Mouse (Mus musculus): ENCODE results near the gene BC048562.

Gene BC048562

DNA sequence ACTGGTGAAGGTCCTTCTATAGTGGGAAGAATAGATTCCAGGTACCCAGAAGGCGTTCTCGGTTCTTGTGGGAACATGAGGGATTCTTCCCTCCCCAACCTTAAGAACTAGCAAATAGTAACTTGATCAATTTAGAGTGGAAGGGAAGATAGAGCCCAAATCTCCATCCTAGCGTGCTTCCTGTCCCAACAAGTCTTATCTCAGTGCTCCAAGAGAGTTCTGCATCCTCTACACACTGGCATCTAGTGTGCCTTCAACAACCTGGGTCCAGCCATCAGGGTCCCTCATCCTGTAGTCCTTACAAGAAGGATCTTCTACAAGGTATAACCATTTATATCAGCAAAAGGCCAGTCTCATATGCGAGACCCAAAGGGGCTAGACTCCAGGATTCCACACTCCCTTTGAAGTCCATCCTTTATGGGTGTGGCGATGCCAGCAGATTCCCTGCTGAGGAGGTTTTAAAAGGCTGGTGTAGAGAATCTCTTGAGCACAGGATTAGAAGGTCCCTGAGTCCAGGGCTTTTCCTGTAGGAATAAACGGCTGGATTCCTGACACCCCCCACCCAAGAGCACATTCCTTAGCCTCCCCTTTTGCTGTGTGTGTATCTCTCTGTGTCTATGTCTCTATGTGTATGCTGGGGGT lies 15.4 kb downstream of the BC048562 start:
- DNase-seq, result no peak

DNA sequence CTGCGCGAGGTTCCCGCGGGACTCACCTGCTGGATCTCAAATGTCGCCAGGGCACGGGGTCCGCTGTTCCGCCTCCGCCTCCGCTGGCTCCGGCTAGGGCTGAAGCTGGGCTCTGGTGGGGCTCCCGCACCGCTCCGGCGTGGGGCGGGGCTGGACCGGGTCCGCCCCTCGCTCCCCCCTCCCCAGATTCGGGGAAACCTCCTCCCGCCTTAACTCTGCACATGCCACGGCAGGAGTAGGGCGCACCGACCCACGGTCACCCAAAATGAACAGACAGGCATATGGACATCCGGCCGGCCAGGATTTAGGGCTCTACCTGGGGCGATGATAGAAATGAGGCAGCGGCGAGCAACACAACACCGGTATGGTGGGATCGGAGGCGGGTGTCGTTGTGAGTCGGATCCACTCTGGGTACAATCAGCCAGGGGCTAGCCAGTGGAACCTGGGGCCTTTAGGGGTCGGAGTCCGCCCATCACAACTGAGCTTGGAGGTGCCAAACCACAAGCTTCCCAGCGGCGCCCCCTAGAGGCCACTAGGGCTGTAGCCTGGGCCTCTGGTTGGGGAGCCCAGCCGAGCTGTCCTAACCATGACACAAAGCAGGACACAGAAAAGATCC lies 16.1 kb downstream of the BC048562 start:
- DNase-seq, result peak; percentile 89 to 91

DNA sequence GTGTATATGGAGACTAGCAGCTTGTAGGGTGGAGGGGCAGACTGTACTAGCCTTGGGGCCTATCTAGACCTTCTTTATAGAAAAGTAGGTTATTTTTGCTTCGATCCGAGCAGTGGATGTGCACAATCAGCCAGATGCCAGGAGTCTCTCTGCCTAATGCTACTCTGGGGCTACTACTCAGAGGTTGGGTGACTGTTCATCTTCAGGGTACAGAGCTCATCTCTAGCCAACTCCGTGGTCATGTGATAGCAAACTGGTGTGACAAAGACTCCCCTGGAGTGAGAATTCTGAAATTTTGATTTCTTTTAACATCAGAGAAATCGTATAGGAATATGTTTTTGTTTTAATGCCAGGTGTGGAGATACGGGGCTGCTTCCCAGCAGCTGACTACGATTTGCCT lies 16.6 kb downstream of the BC048562 start:
- DNase-seq, result no peak

GRCm38 (mm10) chr9:108453458-108453857 lies 17.2 kb downstream of the BC048562 start:
- no peak for DNase-seq

GRCm38 (mm10) chr9:108454429-108454828 lies 18.1 kb downstream of the BC048562 start:
- DNase-seq, result no peak

GRCm38 (mm10) chr9:108455747-108456571 lies 19.7 kb downstream of the BC048562 start:
- no peak for DNase-seq

GRCm38 (mm10) chr9:108456953-108457352 lies 20.7 kb downstream of the BC048562 start:
- DNase-seq, result no peak

DNA sequence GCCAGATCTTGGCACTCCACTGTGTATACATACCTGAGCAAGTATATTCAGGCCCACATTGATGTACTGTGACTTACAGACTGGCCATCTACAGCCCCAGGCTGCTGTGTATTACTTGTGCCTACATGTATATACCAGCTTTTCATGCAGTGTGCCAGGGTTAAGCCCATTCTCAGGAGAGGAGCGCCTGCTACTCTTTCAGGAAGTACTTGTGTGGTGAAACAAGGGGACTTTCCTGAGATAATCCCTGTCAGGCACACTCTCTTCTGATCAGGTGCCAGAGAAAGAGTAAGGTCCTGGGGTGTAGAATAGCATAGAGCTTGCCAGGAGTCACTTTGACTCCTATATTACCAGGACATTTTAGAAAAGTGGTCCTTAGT lies 23.6 kb downstream of the BC048562 start:
- DNase-seq, result no peak

- peak; percentile 89 to 94 for DNase-seq
These were observed 24.3 kb downstream of the BC048562 start, which contains the start of gene Ccdc71 for GRCm38 (mm10) chr9:108460319-108461178. TSS of gene Ccdc71 (plus strand) at chr9:108460527.

DNA sequence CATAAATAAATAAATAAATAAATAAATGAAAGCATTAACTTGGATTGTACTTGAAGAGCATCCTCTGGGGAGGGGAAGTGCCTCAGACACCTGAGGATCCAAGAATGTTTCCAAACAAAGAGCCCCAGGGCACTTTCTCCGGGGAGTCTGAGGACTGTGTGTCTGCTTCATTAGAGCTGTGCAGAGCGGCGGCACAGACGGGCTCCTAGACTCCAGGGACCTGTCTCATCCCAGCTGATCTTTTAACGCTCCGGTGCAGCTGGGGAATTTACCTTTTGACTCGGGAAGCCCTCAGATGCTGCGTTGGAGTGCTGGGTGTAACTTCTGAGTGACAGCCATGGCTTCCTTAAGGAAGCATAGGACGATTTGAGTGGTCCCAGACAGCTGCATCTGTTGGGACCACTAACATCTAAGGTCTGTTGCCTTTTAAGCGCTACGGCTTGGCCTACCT lies 24.9 kb downstream of the BC048562 start, which contains the start of gene Klhdc8b:
TSS of gene Klhdc8b (minus strand) at position 401 of the 451 bp plus-strand sequence.
- DNase-seq, result peak; percentile 38 to 71

DNA sequence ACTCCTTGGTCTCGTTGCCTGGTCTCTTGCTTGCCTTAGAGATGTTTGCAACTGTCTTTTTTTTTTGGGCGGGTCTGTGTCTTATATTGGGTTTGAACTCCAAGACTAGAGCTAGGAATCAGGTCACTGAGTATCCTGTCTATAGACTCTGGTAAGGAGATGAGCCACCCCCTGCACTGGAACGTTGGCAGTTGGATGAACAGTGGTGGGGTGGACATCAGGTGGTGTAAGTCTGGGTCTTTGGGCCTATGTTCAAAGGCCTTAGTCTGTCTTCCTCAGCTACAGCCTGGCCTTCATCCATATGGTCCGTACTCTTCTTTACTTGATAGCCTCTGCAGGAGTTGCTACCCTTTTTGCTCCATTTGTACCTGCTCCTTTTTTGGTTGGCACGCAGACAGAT lies 25.4 kb downstream of the BC048562 start:
- no peak for DNase-seq

DNA sequence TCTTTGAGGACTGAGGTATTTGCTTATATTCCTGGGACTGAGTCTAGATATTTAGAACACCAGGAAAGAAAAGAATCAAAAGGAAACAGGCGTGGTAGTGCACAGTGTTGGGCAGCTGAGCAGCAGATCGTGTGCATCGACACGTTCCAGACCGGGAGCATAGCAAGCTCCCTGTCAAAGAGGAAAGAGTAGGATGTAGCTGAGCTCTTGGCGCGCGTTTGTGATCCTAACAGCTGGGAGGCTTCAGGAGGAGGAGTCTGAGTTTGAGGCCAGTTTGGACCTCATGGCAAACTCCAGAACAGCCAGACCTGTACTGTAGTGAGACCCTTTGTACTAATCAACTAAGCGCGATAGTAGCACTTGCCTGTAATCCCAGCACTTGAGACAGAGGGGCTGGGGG lies 25.9 kb downstream of the BC048562 start:
- peak in 1 of 2 experiments; percentile 29 for DNase-seq

DNA sequence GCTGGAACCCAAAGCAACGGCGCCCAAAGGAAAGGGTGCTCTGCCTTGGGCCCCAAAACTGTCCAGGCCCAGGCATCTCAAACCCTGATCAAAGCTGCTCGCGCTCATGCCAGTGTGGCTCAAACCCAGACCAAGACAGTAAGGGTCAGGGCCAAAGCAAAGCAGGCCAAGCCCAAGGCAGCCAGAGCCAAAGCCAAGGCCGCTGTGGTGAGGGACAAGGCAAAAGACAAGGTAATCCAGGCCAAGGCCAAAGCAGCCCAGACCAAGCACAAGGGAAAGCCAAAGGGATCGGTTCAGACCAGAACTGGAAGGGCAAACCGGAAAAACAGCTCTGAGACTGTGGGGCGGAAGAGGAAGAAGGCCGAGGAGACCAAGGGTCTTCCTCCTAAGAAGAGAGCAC lies 27.4 kb downstream of the BC048562 start:
- no peak for DNase-seq

- DNase-seq, result no peak
These were observed 29.9 kb downstream of the BC048562 start for GRCm38 (mm10) chr9:108466219-108466618.

- peak in 1 of 2 experiments; percentile 18 for DNase-seq
These were observed 33.1 kb downstream of the BC048562 start for GRCm38 (mm10) chr9:108469430-108469829.

DNA sequence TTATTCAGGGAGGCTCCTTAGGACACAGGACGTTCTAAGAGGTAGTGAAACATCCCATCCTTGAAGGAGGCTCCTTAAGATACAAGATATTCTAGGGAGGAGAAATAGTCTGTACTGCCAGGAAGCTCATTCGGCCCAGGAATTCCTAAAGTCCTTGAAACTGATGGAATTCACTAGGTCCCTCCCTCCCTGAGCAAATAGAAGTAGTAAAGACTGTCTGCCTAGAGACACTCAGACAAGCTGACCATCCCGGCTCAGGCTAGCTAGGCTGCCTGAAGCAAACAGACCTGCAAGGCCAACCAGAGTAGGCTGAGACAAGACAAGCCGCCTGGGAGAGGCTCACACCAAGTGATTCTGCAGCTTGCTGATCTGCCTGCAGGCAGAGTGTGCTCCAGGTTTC lies 33.6 kb downstream of the BC048562 start:
- peak in 1 of 2 experiments; percentile 21 for DNase-seq

GRCm38 (mm10) chr9:108474528-108474927 lies 38.2 kb downstream of the BC048562 start:
- DNase-seq, result no peak

GRCm38 (mm10) chr9:108478638-108479156 lies 42.4 kb downstream of the BC048562 start:
- DNase-seq, result peak; percentile 87 to 91

GRCm38 (mm10) chr9:108479241-108479640 lies 43.0 kb downstream of the BC048562 start:
- peak in 1 of 2 experiments; percentile 32 for DNase-seq

GRCm38 (mm10) chr9:108479721-108480351 lies 43.6 kb downstream of the BC048562 start, which contains the start of gene Lamb2:
TSS of gene Lamb2 (plus strand) at chr9:108479736.
- peak; percentile 43 to 54 for DNase-seq

DNA sequence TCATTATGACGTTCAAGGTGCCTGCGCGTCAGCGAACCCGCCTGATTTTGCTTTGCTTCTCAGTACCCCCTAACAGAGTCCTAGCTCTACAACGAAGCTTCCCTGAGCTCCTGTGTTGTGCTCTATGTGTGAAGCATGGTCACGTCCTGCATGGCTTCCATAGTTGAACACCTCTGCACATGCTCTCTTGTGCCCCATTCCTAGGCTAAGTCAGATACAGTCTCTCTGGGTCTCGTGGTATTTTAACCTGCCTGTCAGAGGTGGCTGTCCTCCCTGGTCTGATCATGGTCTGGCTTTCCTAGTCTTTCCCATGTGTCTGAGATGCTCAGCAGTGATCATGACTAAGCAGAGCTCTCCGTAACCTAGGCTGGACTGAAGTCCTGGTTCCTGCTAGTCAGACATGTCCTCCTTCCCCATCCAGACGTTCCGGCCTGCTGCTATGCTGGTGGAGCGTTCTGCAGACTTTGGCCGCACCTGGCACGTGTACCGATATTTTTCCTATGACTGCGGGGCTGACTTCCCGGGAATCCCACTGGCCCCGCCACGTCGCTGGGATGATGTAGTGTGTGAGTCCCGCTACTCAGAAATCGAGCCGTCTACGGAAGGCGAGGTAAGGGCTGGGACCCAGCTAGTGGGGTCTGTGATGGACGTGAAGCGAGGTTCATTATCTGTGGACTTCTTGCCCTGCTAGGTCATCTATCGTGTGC lies 44.7 kb downstream of the BC048562 start:
- DNase-seq, result peak in 1 of 2 experiments; percentile 34
